Mouse (Mus musculus): ENCODE results near the gene Gstt3. TPM values are rescaled to one million over a fixed set of nuclear protein-coding genes. Genes with fewer than 3 reads are reported as not detected.

Gene Gstt3
- polyA plus RNA-seq (2016; fragmentation: Nextera tagmentation; extraction: Ambion mirVana), result 0.97 and 1.00 TPM in 2 replicates

GRCm38 (mm10) chr10:75780769-75781578 is at the start of gene Gstt3, which contains the start of gene Gm20441:
Gene Gstt3 (minus strand): TSS chr10:75781414.
Gene Gm20441 (minus strand): TSS chr10:75780954.
- H3K9me3 ChIP-seq (replicated peaks), result no peaks in the 10 kb centered on the region
- peaks cover 69% of the 10 kb centered on the region for H3K27me3 ChIP-seq (ENCODE audit: low read depth, poor library complexity, severe bottlenecking)
- WGBS, result 2% methylated on average over 28 of the region's 28 CpGs

GRCm38 (mm10) chr10:75830275-75830670 is 49.1 kb upstream of the Gstt3 start:
- peaks cover 23% of the 10 kb centered on the region for H3K4me1 ChIP-seq
- 90% methylated on average over 2 of the region's 2 CpGs for WGBS
- no peak for DNase-seq (ENCODE audit: low spot score)
- no peaks in the 10 kb centered on the region for H3K9me3 ChIP-seq (replicated peaks)
- H3K4me3 ChIP-seq, result no peak overlapping the region
- peaks cover 35% of the 10 kb centered on the region for H3K27me3 ChIP-seq (ENCODE audit: low read depth, poor library complexity, severe bottlenecking)
- no peak overlapping the region for H3K27ac ChIP-seq (replicated peaks)
- H3K36me3 ChIP-seq, result no peaks in the 10 kb centered on the region

More at GRCm38 (mm10) chr10:75780769-75781578, at the start of gene Gstt3, which contains the start of gene Gm20441:
- Histone ChIP-seq H3K4me1 (peaks cover 19% of the 10 kb centered on the region), H3K4me3 (peak within 1 kb of the TSS; percentile 62), H3K36me3 (no peaks in the 10 kb centered on the region), H3K27ac (replicated peaks) (peak within 1 kb of the TSS; percentile 52; the same call in 1 of the 2 replicates)
- DNase-seq (ENCODE audit: low spot score), result peak; percentile 66

- no peak overlapping the region for H3K27ac ChIP-seq (replicated peaks)
- no peaks in the 10 kb centered on the region for H3K9me3 ChIP-seq (replicated peaks)
- no peak overlapping the region for H3K4me3 ChIP-seq
- peaks cover 30% of the 10 kb centered on the region for H3K27me3 ChIP-seq (ENCODE audit: low read depth, poor library complexity, severe bottlenecking)
- DNase-seq (ENCODE audit: low spot score), result no peak
- H3K4me1 ChIP-seq, result peaks cover 19% of the 10 kb centered on the region
- no peaks in the 10 kb centered on the region for H3K36me3 ChIP-seq
- WGBS, result 87% methylated on average over 2 of the region's 2 CpGs
Measured at GRCm38 (mm10) chr10:75829529-75830274, 48.5 kb upstream of the Gstt3 start.

- DNase-seq (ENCODE audit: low spot score), result no peak
- Histone ChIP-seq H3K36me3 (no peaks in the 10 kb centered on the region), H3K27me3 (ENCODE audit: low read depth, poor library complexity, severe bottlenecking) (peaks cover 18% of the 10 kb centered on the region), H3K4me1 (peaks cover 7% of the 10 kb centered on the region), H3K4me3 (no peak overlapping the region), H3K27ac (replicated peaks) (no peak overlapping the region), H3K9me3 (replicated peaks) (no peaks in the 10 kb centered on the region; the same call in 1 of the 2 replicates)
Measured at GRCm38 (mm10) chr10:75828500-75828931, 47.3 kb upstream of the Gstt3 start.

- H3K4me3 ChIP-seq, result no peak overlapping the region
- H3K9me3 ChIP-seq (replicated peaks), result peaks cover 6% of the 10 kb centered on the region; the same call in 1 of the 2 replicates
- 90% methylated on average over 4 of the region's 4 CpGs for WGBS
- DNase-seq (ENCODE audit: low spot score), result no peak
- peaks cover 11% of the 10 kb centered on the region for H3K27me3 ChIP-seq (ENCODE audit: low read depth, poor library complexity, severe bottlenecking)
- H3K36me3 ChIP-seq, result no peaks in the 10 kb centered on the region
- H3K27ac ChIP-seq (replicated peaks), result no peak overlapping the region
- H3K4me1 ChIP-seq, result peaks cover under 1% of the 10 kb centered on the region; the same call in 1 of the 2 replicates
Measured at GRCm38 (mm10) chr10:75827668-75828360, 46.6 kb upstream of the Gstt3 start.

- DNase-seq (ENCODE audit: low spot score), result no peak
- Histone ChIP-seq H3K4me1 (no peaks in the 10 kb centered on the region), H3K9me3 (replicated peaks) (peaks cover 6% of the 10 kb centered on the region; the same call in 1 of the 2 replicates), H3K4me3 (no peak overlapping the region), H3K27me3 (ENCODE audit: low read depth, poor library complexity, severe bottlenecking) (no peaks in the 10 kb centered on the region), H3K27ac (replicated peaks) (no peak overlapping the region), H3K36me3 (no peaks in the 10 kb centered on the region)
- 90% methylated on average over 4 of the region's 4 CpGs for WGBS
Measured at GRCm38 (mm10) chr10:75824530-75824929, 43.3 kb upstream of the Gstt3 start.

GRCm38 (mm10) chr10:75823782-75824181 is 42.6 kb upstream of the Gstt3 start:
- Histone ChIP-seq H3K36me3 (no peaks in the 10 kb centered on the region), H3K27ac (replicated peaks) (no peak overlapping the region), H3K27me3 (ENCODE audit: low read depth, poor library complexity, severe bottlenecking) (no peaks in the 10 kb centered on the region), H3K4me3 (no peak overlapping the region), H3K9me3 (replicated peaks) (peaks cover 6% of the 10 kb centered on the region; the same call in 1 of the 2 replicates), H3K4me1 (no peaks in the 10 kb centered on the region)
- no peak for DNase-seq (ENCODE audit: low spot score)
- 90% methylated on average over 1 of the region's 1 CpGs for WGBS

- DNase-seq (ENCODE audit: low spot score), result no peak
- H3K9me3 ChIP-seq (replicated peaks), result peaks cover 6% of the 10 kb centered on the region; the same call in 1 of the 2 replicates
- no peak within 1 kb of the TSS for H3K27ac ChIP-seq (replicated peaks)
- no peaks in the 10 kb centered on the region for H3K27me3 ChIP-seq (ENCODE audit: low read depth, poor library complexity, severe bottlenecking)
- no peaks in the 10 kb centered on the region for H3K4me1 ChIP-seq
- no peaks in the 10 kb centered on the region for H3K36me3 ChIP-seq
- H3K4me3 ChIP-seq, result no peak within 1 kb of the TSS
- 91% methylated on average over 2 of the region's 2 CpGs for WGBS
Measured at GRCm38 (mm10) chr10:75822443-75822842, 41.2 kb upstream of the Gstt3 start, which contains the start of gene Gstt4. Gene Gstt4 (minus strand): TSS chr10:75822543.

GRCm38 (mm10) chr10:75819882-75820281 is 38.7 kb upstream of the Gstt3 start:
- 88% methylated on average over 5 of the region's 5 CpGs for WGBS

GRCm38 (mm10) chr10:75818641-75819040 is 37.4 kb upstream of the Gstt3 start:
- H3K4me1 ChIP-seq, result no peaks in the 10 kb centered on the region
- WGBS, result 59% methylated on average over 10 of the region's 10 CpGs
- no peak for DNase-seq (ENCODE audit: low spot score)
- no peaks in the 10 kb centered on the region for H3K27me3 ChIP-seq (ENCODE audit: low read depth, poor library complexity, severe bottlenecking)
- H3K4me3 ChIP-seq, result no peak overlapping the region
- no peak overlapping the region for H3K27ac ChIP-seq (replicated peaks)
- peaks cover 6% of the 10 kb centered on the region; the same call in 1 of the 2 replicates for H3K9me3 ChIP-seq (replicated peaks)
- no peaks in the 10 kb centered on the region for H3K36me3 ChIP-seq

More at GRCm38 (mm10) chr10:75819882-75820281, 38.7 kb upstream of the Gstt3 start:
- Histone ChIP-seq H3K36me3 (no peaks in the 10 kb centered on the region), H3K4me3 (no peak overlapping the region), H3K9me3 (replicated peaks) (peaks cover 6% of the 10 kb centered on the region; the same call in 1 of the 2 replicates), H3K27ac (replicated peaks) (no peak overlapping the region), H3K4me1 (no peaks in the 10 kb centered on the region), H3K27me3 (ENCODE audit: low read depth, poor library complexity, severe bottlenecking) (no peaks in the 10 kb centered on the region)
- no peak for DNase-seq (ENCODE audit: low spot score)

- H3K27me3 ChIP-seq (ENCODE audit: low read depth, poor library complexity, severe bottlenecking), result 0 out of 2 replicates have a peak, but pooled peaks cover 9% of the 10 kb centered on the region
- 70% methylated on average over 2 of the region's 2 CpGs for WGBS
Measured at GRCm38 (mm10) chr10:75804217-75804616, 23.0 kb upstream of the Gstt3 start.

GRCm38 (mm10) chr10:75798176-75798696 is 17.0 kb upstream of the Gstt3 start, which contains the start of gene Gstt1:
Gene Gstt1 (minus strand): TSS chr10:75798584.
- peak within 1 kb of the TSS; percentile 39 for H3K27ac ChIP-seq (replicated peaks)
- peak within 1 kb of the TSS; percentile 58 for H3K4me3 ChIP-seq
- peaks cover 49% of the 10 kb centered on the region for H3K27me3 ChIP-seq (ENCODE audit: low read depth, poor library complexity, severe bottlenecking)
- no peaks in the 10 kb centered on the region for H3K36me3 ChIP-seq
- H3K9me3 ChIP-seq (replicated peaks), result no peaks in the 10 kb centered on the region
- DNase-seq (ENCODE audit: low spot score), result peak; percentile 53
- peaks cover 31% of the 10 kb centered on the region for H3K4me1 ChIP-seq
- WGBS, result 4% methylated on average over 18 of the region's 18 CpGs

More at GRCm38 (mm10) chr10:75804217-75804616, 23.0 kb upstream of the Gstt3 start:
- Histone ChIP-seq H3K4me1 (no peaks in the 10 kb centered on the region), H3K9me3 (replicated peaks) (no peaks in the 10 kb centered on the region), H3K27ac (replicated peaks) (no peak overlapping the region), H3K36me3 (no peaks in the 10 kb centered on the region), H3K4me3 (no peak overlapping the region)
- DNase-seq (ENCODE audit: low spot score), result no peak

All from midbrain, embryonic 10.5 days (tissue).